Mouse (Mus musculus) erythroblast, embryonic 14.5 days (primary cell): ENCODE data around the gene Pcnx. TPM values are rescaled to one million over a fixed set of nuclear protein-coding genes. Genes with fewer than 3 reads are reported as not detected.

Source experiments
- H3K27me3 ChIP-seq: 2 replicates; pipeline ENCODE4 v1.6.1; 2012; ENCODE audit warnings: inconsistent platforms; ENCODE audit not compliant: control insufficient read depth
- H3K36me3 ChIP-seq: 2 replicates; pipeline ENCODE4 v1.6.1; 2012; ENCODE audit warnings: mild to moderate bottlenecking, inconsistent platforms; ENCODE audit not compliant: control insufficient read depth
- H3K4me1 ChIP-seq: 2 replicates; pipeline ENCODE4 v1.6.1; 2012; ENCODE audit warnings: inconsistent platforms; ENCODE audit not compliant: control insufficient read depth
- H3K4me3 ChIP-seq: replicated peaks from 2 replicates; pipeline ENCODE3; 2012; ENCODE audit warnings: moderate library complexity, mild to moderate bottlenecking, inconsistent platforms
- H3K9me3 ChIP-seq: 2 replicates; pipeline ENCODE4 v1.6.1; 2012; ENCODE audit warnings: low read length, inconsistent platforms, mixed read lengths; ENCODE audit not compliant: control insufficient read depth
- GATA1 ChIP-seq: IDR thresholded peaks from 2 replicates; pipeline ENCODE4 v1.6.1; 2012; ENCODE audit warnings: low read length, inconsistent platforms, mixed read lengths
- TAL1 ChIP-seq: IDR thresholded peaks from 3 replicates; pipeline ENCODE4 v1.6.1; 2012; ENCODE audit warnings: low read length, inconsistent platforms, mixed read lengths
- polyA plus RNA-seq: library from polyadenylated mRNA; stranded (reverse); fragments of >175 nt; gene quantifications from 2 replicates; pipeline ENCODE4 v1.2.3, GENCODE M21; 2012

Pcnx gene
- polyA plus RNA-seq, 1 experiment, result 0.03 TPM

- no peak overlapping the region for H3K4me3 ChIP-seq
- H3K36me3 ChIP-seq, result no peaks in the 10 kb centered on the region
- H3K4me1 ChIP-seq, result no peaks in the 10 kb centered on the region
- TF ChIP-seq TAL1 (no peak), GATA1 (no peak)
- no peaks in the 10 kb centered on the region for H3K27me3 ChIP-seq
- H3K9me3 ChIP-seq, result no peaks in the 10 kb centered on the region
These were observed 89.2 kb downstream of the Pcnx start for GRCm38 (mm10) chr12:81949026-81949425.

GRCm38 (mm10) chr12:81950016-81950415, 90.2 kb downstream of the Pcnx start:
- H3K36me3 ChIP-seq, result no peaks in the 10 kb centered on the region
- no peaks in the 10 kb centered on the region for H3K27me3 ChIP-seq
- TF ChIP-seq TAL1 (no peak), GATA1 (no peak)
- H3K4me1 ChIP-seq, result no peaks in the 10 kb centered on the region
- no peak overlapping the region for H3K4me3 ChIP-seq
- H3K9me3 ChIP-seq, result no peaks in the 10 kb centered on the region

GRCm38 (mm10) chr12:81958351-81958750, 98.5 kb downstream of the Pcnx start:
- TF ChIP-seq TAL1 (no peak), GATA1 (no peak)
- H3K9me3 ChIP-seq, result no peaks in the 10 kb centered on the region
- H3K4me3 ChIP-seq, result no peak overlapping the region
- no peaks in the 10 kb centered on the region for H3K4me1 ChIP-seq
- H3K27me3 ChIP-seq, result no peaks in the 10 kb centered on the region
- H3K36me3 ChIP-seq, result no peaks in the 10 kb centered on the region

- H3K27me3 ChIP-seq, result no peaks in the 10 kb centered on the region
- H3K4me1 ChIP-seq, result no peaks in the 10 kb centered on the region
- no peak for TF ChIP-seq TAL1
- no peak for TF ChIP-seq GATA1
- H3K4me3 ChIP-seq, result no peak overlapping the region
- no peaks in the 10 kb centered on the region for H3K9me3 ChIP-seq
- no peaks in the 10 kb centered on the region for H3K36me3 ChIP-seq
These were observed 105.6 kb downstream of the Pcnx start for GRCm38 (mm10) chr12:81965416-81965815.

- Histone ChIP-seq H3K4me1 (no peaks in the 10 kb centered on the region), H3K36me3 (no peaks in the 10 kb centered on the region; the same call in 1 of the 2 replicates), H3K9me3 (no peaks in the 10 kb centered on the region), H3K4me3 (no peak overlapping the region), H3K27me3 (no peaks in the 10 kb centered on the region)
- no peak for TF ChIP-seq TAL1
- no peak for TF ChIP-seq GATA1
These were observed 111.4 kb downstream of the Pcnx start for GRCm38 (mm10) chr12:81971042-81971883.

- TF ChIP-seq TAL1, result no peak
- no peak for TF ChIP-seq GATA1
- H3K4me3 ChIP-seq, result no peak overlapping the region
- H3K4me1 ChIP-seq, result no peaks in the 10 kb centered on the region
- no peaks in the 10 kb centered on the region for H3K9me3 ChIP-seq
- H3K27me3 ChIP-seq, result no peaks in the 10 kb centered on the region
- H3K36me3 ChIP-seq, result no peaks in the 10 kb centered on the region; the same call in 1 of the 2 replicates
These were observed 112.1 kb downstream of the Pcnx start for GRCm38 (mm10) chr12:81971884-81972362.

GRCm38 (mm10) chr12:81974806-81975205, 115.0 kb downstream of the Pcnx start:
- no peak for TF ChIP-seq GATA1
- TF ChIP-seq TAL1, result no peak
- Histone ChIP-seq H3K27me3 (no peaks in the 10 kb centered on the region), H3K4me3 (no peak overlapping the region), H3K36me3 (no peaks in the 10 kb centered on the region; the same call in 1 of the 2 replicates), H3K4me1 (no peaks in the 10 kb centered on the region), H3K9me3 (no peaks in the 10 kb centered on the region)

- TF ChIP-seq GATA1 (no peak), TAL1 (no peak)
- Histone ChIP-seq H3K36me3 (peaks cover 2% of the 10 kb centered on the region; the same call in 1 of the 2 replicates), H3K4me1 (no peaks in the 10 kb centered on the region), H3K9me3 (no peaks in the 10 kb centered on the region), H3K4me3 (no peak overlapping the region), H3K27me3 (no peaks in the 10 kb centered on the region)
These were observed 117.5 kb downstream of the Pcnx start for GRCm38 (mm10) chr12:81977346-81977745.

GRCm38 (mm10) chr12:81979312-81979711, 119.5 kb downstream of the Pcnx start:
- H3K36me3 ChIP-seq, result peaks cover 2% of the 10 kb centered on the region; the same call in 1 of the 2 replicates
- H3K4me1 ChIP-seq, result no peaks in the 10 kb centered on the region
- no peaks in the 10 kb centered on the region for H3K9me3 ChIP-seq
- no peaks in the 10 kb centered on the region for H3K27me3 ChIP-seq
- H3K4me3 ChIP-seq, result no peak overlapping the region
- TF ChIP-seq TAL1, result no peak
- no peak for TF ChIP-seq GATA1

- H3K36me3 ChIP-seq, result peaks cover 4% of the 10 kb centered on the region; the same call in 1 of the 2 replicates
- TF ChIP-seq TAL1 (no peak), GATA1 (no peak)
- no peaks in the 10 kb centered on the region for H3K9me3 ChIP-seq
- no peaks in the 10 kb centered on the region for H3K4me1 ChIP-seq
- H3K27me3 ChIP-seq, result no peaks in the 10 kb centered on the region
- no peak overlapping the region for H3K4me3 ChIP-seq
These were observed 132.3 kb downstream of the Pcnx start for GRCm38 (mm10) chr12:81992106-81992505.
